Mouse (Mus musculus): ENCODE results near the gene Ldlrap1. TPM values are rescaled to one million over a fixed set of nuclear protein-coding genes. Genes with fewer than 3 reads are reported as not detected.

Ldlrap1 gene
- total RNA-seq, 2 experiments from 2014 or later: 14.3 to 16.2 TPM

GRCm38 (mm10) chr4:134779136-134779934, 11.5 kb upstream of the Ldlrap1 start:
- intact Hi-C loops (cut with DNase I): loop anchor here (2.0 kb wide), 1 partner anchor 25 kb away; no protein-coding TSS in a partner anchor
- peak; percentile 51 to 60 for DNase-seq

DNA sequence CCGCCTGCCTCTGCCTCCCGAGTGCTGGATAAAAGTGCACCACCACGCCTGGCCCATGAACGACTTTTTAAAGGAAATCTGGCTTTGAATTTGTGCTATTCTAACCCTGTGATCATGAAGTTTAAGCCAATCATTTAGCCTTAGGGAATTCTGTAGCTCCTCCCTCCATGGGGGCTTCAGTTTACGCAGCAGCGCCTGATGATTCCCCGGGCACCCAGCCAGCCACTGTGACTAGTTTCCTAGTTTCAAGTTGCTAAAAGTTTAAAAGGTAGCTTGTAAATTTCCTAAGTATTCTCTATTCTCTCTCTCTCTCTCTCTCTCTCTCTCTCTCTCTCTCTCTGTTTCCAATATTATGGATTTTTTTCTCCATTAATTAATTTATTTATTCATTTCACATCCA, 8.4 kb upstream of the Ldlrap1 start:
- intact Hi-C loops (cut with DNase I): no loop called here

GRCm38 (mm10) chr4:134775234-134775944, 7.6 kb upstream of the Ldlrap1 start:
- no peak for DNase-seq
- intact Hi-C loops (cut with DNase I): no loop called here

More for the DNA sequence above, 8.4 kb upstream of the Ldlrap1 start:
- no peak for DNase-seq

- DNase-seq: no peak
- intact Hi-C loops (cut with DNase I): no loop called here
Observed at GRCm38 (mm10) chr4:134774126-134774525, 6.3 kb upstream of the Ldlrap1 start.

DNA sequence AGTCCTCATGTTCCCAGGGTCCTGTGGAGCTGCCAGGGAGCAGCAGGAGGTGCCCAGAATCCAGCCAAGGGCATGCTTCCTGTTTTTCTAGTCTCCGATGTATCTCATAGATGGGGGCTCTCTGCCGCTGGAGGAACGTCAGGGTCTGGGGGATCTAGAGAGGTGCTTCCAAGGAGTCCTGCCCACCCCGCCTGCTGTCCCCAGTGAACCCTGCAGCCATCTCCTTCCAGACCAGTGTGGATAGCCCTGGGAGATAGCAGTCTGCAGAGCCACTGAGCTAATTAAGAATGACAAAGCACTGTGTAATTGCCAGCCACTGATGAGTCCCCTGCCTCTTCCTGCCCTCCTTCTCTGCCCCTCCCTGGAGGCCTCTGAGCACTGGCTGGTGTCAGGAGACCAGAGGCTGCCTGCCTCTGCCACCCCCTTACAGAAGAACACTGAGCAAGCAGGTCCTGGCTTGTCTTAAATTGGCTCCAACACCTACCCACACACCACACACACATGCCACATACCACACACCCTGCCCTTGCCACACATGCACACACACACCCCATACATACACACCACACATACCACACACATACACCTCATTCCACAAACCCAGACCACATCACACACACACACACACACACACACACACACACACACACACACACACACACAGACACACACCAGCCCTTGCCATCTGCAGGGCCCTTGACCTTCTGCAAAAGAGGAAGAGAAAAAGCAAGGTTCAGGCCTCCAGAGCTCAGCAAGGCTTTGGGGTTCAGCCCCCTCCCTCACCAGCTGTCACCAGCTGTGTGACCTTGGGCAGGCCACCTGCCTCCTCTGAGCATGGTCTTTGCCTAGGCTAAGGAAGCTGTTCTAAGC, 5.2 kb upstream of the Ldlrap1 start:
- DNase-seq: no peak
- intact Hi-C loops (cut with DNase I): no loop called here

DNA sequence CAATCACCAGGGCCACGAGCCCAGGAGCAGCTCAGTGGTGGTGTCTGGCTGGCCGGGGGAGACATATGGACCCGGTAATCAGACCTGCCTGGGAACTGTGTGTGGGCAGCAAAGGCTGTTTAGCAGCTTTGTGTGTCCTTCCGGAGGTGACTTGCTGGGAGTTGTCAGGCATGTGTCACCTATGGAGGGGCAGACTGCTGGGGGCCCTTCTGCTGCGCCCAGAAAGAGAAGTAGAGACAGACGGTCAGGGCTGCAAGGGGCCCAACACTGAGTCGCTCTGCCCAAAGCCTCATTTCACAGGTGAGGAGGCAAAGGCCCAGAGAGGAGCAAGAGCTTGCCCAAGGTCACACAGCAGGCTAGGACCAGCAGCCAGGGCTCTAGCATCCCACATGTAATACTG, 2.1 kb upstream of the Ldlrap1 start:
- no peak for DNase-seq
- intact Hi-C loops (cut with DNase I): no loop called here

- no peak for DNase-seq
- intact Hi-C loops (cut with DNase I): no loop called here
Observed at GRCm38 (mm10) chr4:134769081-134769811, 1.4 kb upstream of the Ldlrap1 start.

GRCm38 (mm10) chr4:134768226-134768888, 533 bp upstream of the Ldlrap1 start:
- no peak for DNase-seq
- intact Hi-C loops (cut with DNase I): no loop called here

DNA sequence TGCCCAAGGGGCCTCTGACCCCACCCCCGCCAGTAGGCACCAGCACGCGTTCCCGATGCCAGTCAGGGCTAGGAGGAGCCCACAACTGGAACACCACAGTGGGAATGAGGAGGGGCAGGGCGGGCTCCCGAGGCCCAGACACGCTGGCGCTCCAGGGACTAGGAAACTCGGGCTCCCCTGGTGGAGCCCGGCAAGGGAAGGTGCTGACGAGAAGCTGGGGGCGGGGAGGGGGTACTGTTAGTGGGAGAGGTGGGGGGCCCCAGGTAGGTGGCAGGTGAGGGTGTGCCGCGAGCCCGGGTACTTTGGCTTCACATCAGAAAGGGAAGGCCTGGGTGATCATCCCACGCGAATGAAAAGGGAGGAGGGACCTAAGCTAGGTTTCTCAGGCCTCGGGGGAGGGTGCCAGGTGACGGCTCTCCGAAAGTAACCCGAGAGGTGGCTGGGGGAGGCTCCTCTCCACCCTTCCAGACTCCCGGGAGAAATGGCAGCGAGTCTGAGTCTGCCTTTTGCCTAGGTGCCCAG, 859 bp downstream of the Ldlrap1 start:
- intact Hi-C loops (cut with DNase I): loop anchor here (2.0 kb wide), 1 partner anchor 64 kb away; no protein-coding TSS in a partner anchor
- peak in 1 of 2 experiments; percentile 52 for DNase-seq

- intact Hi-C loops (cut with DNase I): loop anchor here (2.0 kb wide), 1 partner anchor 63 kb away; no protein-coding TSS in a partner anchor
- DNase-seq: no peak
Observed at GRCm38 (mm10) chr4:134766277-134766676, 1.5 kb downstream of the Ldlrap1 start.

GRCm38 (mm10) chr4:134764333-134764732, 3.5 kb downstream of the Ldlrap1 start:
- intact Hi-C loops (cut with DNase I): no loop called here
- no peak for DNase-seq

- DNase-seq: no peak
- intact Hi-C loops (cut with DNase I): no loop called here
Observed at GRCm38 (mm10) chr4:134762360-134762759, 5.5 kb downstream of the Ldlrap1 start.

GRCm38 (mm10) chr4:134760793-134761201, 7.0 kb downstream of the Ldlrap1 start:
- intact Hi-C loops (cut with DNase I): no loop called here
- peak; percentile 87 to 88 for DNase-seq

DNA sequence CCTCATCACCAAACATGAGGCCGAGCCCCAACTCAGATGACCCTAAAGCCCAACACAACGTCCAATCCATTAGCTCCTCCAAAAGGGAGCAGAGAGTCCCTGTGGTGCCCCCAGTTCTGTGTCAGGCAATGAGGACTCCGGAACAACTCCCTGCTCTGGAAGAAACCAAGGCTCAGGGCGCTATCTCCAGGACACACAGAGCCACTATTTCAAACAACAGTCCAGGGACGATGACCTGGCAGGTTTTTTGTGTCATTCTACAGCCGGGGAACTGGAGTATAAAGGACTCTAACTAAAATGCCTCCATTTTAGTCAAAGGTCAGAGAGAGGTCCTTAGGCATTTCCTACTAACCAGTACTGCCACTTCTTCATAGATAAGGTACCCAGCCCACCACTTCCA, 7.5 kb downstream of the Ldlrap1 start:
- intact Hi-C loops (cut with DNase I): no loop called here
- no peak for DNase-seq

GRCm38 (mm10) chr4:134759564-134759963, 8.3 kb downstream of the Ldlrap1 start:
- no peak for DNase-seq
- intact Hi-C loops (cut with DNase I): no loop called here

- intact Hi-C loops (cut with DNase I): no loop called here
- DNase-seq: no peak
Observed at GRCm38 (mm10) chr4:134758922-134759321, 8.9 kb downstream of the Ldlrap1 start.

GRCm38 (mm10) chr4:134758367-134758766, 9.5 kb downstream of the Ldlrap1 start:
- intact Hi-C loops (cut with DNase I): no loop called here
- no peak for DNase-seq

GRCm38 (mm10) chr4:134756953-134757352, 10.9 kb downstream of the Ldlrap1 start:
- intact Hi-C loops (cut with DNase I): no loop called here

GRCm38 (mm10) chr4:134754941-134755340, 12.9 kb downstream of the Ldlrap1 start:
- no peak for DNase-seq
- intact Hi-C loops (cut with DNase I): loop anchor here (2.0 kb wide), 1 partner anchor 24 kb away; no protein-coding TSS in a partner anchor

More at GRCm38 (mm10) chr4:134756953-134757352, 10.9 kb downstream of the Ldlrap1 start:
- DNase-seq: no peak
